Mouse (Mus musculus) forebrain, postnatal 0 days (tissue): Measurements from ENCODE around the gene Zfp420. TPM values are rescaled to one million over a fixed set of nuclear protein-coding genes. Genes with fewer than 3 reads are reported as not detected.

Source experiments
- ATAC-seq: fragments of 200-750 bp; cut with Nextera tagmentation; 2 replicates; pipeline ENCODE4 v1.8.0; 2017; ENCODE audit warnings: mild to moderate bottlenecking, moderate library complexity
- DNase-seq: peaks from one replicate; pipeline ENCODE4 v3.0.0-alpha.2; 2015
- H3K27ac ChIP-seq: fragments of 300-500 bp; sonication (generic); 2 replicates; pipeline ENCODE4 v1.5.1; 2014; ENCODE audit warnings: low read depth, mild to moderate bottlenecking, antibody characterized with exemption, low read length, moderate library complexity, mixed read lengths
- H3K27me3 ChIP-seq: fragments of 300-500 bp; sonication (generic); 2 replicates; pipeline ENCODE4 v1.6.1; 2014; ENCODE audit warnings: mild to moderate bottlenecking, low read length, mixed read lengths; ENCODE audit not compliant: insufficient read depth
- H3K36me3 ChIP-seq: fragments of 300-500 bp; sonication (generic); 2 replicates; pipeline ENCODE4 v1.6.1; 2014; ENCODE audit warnings: mild to moderate bottlenecking, moderate library complexity; ENCODE audit not compliant: insufficient read depth
- H3K4me1 ChIP-seq: fragments of 300-500 bp; sonication (generic); 2 replicates; pipeline ENCODE4 v1.6.1; 2014; ENCODE audit warnings: antibody characterized with exemption; ENCODE audit not compliant: insufficient read depth
- H3K4me2 ChIP-seq: fragments of 300-500 bp; sonication (generic); 2 replicates; pipeline ENCODE4 v1.6.1; 2014; ENCODE audit warnings: low read depth, mild to moderate bottlenecking, moderate library complexity
- H3K4me3 ChIP-seq: fragments of 300-500 bp; sonication (generic); 2 replicates; pipeline ENCODE4 v1.5.1; 2014; ENCODE audit warnings: low read depth, low read length, mixed read lengths
- H3K9ac ChIP-seq: fragments of 300-500 bp; sonication (generic); 2 replicates; pipeline ENCODE4 v1.6.1; 2014; ENCODE audit warnings: mild to moderate bottlenecking
- H3K9me3 ChIP-seq: fragments of 300-500 bp; sonication (generic); 2 replicates; pipeline ENCODE4 v1.6.1; 2016; ENCODE audit warnings: low read length
- CTCF ChIP-seq: sonication (generic); IDR thresholded peaks from 2 replicates; pipeline ENCODE4 v1.5.1; 2016; ENCODE audit warnings: antibody characterized with exemption, control low read depth, low read depth
- WGBS: fragments of 180-500 bp; shearing (Covaris S2); extraction: QIAGEN DNeasy Blood & Tissue Kit; methylation state at CpG from one replicate; pipeline ENCODE4 v1.1.7; 2014; 5-methylcytosine and 5-hydroxymethylcytosine counted together
- microRNA-seq, 2 experiments: library from miRNA; unstranded; fragments of <30 nt; microRNA quantifications; one replicate each; pipeline ENCODE4; 2016
- polyA plus RNA-seq: library from polyadenylated mRNA; unstranded; fragments of >200 nt; fragmentation: Nextera tagmentation; extraction: Ambion mirVana; gene quantifications from 2 replicates; pipeline ENCODE4 v1.2.1, GENCODE M21; 2015
- total RNA-seq: library from RNA; depleted of rRNA; stranded (reverse); fragments of >200 nt; gene quantifications from 2 replicates; pipeline ENCODE4 v1.2.3, GENCODE M21; 2014; rRNA removed

Gene Zfp420
- total and polyA plus RNA-seq, 2 experiments from 2014 or later = 15.5 to 26.9 TPM

DNA sequence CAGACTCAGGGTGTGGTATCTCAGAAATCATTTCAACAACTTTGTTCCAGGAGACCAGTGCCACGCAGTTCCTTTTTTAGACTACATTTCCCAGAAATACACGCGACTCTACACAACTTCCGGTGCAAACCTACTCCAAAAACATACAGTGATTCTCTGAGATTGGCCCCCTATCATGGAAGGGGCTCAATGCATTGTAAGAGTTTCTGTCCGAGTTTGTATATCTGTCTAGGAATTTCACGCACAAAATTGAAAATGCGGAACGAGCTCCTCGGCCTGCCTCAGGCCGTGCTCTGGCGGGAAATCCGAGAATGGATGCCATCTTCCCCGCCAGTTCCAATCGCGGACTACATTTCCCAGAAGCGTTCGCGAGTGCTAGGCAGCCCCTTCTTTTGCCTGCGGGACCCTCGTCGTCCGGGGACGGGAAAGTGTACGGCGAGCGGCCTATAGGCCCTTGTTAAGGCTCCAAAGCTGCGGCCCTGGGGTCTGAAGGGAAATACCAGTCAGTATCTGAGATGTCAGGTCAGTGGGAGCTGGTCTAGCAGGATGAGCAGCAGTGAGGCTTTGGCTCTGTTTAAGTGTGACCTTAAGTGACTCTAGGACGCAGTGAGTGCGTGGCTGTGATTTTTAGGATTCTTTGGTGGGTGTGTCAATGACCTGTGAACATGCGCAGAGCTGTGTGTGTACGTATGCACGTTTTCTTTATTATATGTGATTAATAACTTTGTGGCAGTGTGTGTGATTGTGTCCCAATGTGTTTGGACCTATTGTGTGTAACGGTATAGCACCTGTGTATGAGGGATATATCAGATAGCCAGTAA lies 48.6 kb downstream of the Zfp420 start, which contains the start of gene Zfp383:
Gene Zfp383, plus strand, starts transcription at position 94 of the 821 bp plus-strand sequence.
- peak; percentile 82 for ATAC-seq
- Histone ChIP-seq H3K27me3 (no peaks in the 10 kb centered on the region), H3K9me3 (no peaks in the 10 kb centered on the region), H3K27ac (peak within 1 kb of the TSS; percentile 94), H3K4me1 (peaks cover 6% of the 10 kb centered on the region; the same call in 1 of the 2 replicates), H3K9ac (peak within 1 kb of the TSS; percentile 59), H3K4me3 (peak within 1 kb of the TSS; percentile 74), H3K36me3 (peaks cover 13% of the 10 kb centered on the region), H3K4me2 (peak within 1 kb of the TSS; percentile 66)
- peak; percentile 11; the same call in 1 of the 2 replicates for TF ChIP-seq CTCF
- WGBS = under 1% methylated on average over 33 of the region's 33 CpGs
- DNase-seq = peak; percentile 93

- Histone ChIP-seq H3K4me2 (no peak overlapping the region), H3K9me3 (no peaks in the 10 kb centered on the region), H3K9ac (no peak overlapping the region), H3K4me1 (peaks cover 6% of the 10 kb centered on the region; the same call in 1 of the 2 replicates), H3K27ac (no peak overlapping the region), H3K36me3 (peaks cover 32% of the 10 kb centered on the region), H3K4me3 (no peak overlapping the region), H3K27me3 (no peaks in the 10 kb centered on the region)
- ATAC-seq (no peak), DNase-seq (no peak)
- 59% methylated on average over 2 of the region's 2 CpGs for WGBS
- no peak for TF ChIP-seq CTCF
Observed at GRCm38 (mm10) chr7:29910252-29910651, 50.5 kb downstream of the Zfp420 start.

- H3K9me3 ChIP-seq = no peaks in the 10 kb centered on the region
- no peaks in the 10 kb centered on the region for H3K27me3 ChIP-seq
- 0 out of 2 replicates have a peak, but pooled peaks cover 1% of the 10 kb centered on the region for H3K4me1 ChIP-seq
- DNase-seq (no peak), ATAC-seq (no peak)
- WGBS = 94% methylated on average over 13 of the region's 13 CpGs
- H3K9ac ChIP-seq = no peak overlapping the region
- peaks cover 39% of the 10 kb centered on the region for H3K36me3 ChIP-seq
- no peak overlapping the region for H3K4me3 ChIP-seq
- H3K27ac ChIP-seq = no peak overlapping the region
- no peak overlapping the region for H3K4me2 ChIP-seq
- no peak for TF ChIP-seq CTCF
Observed at GRCm38 (mm10) chr7:29912172-29912571, 52.4 kb downstream of the Zfp420 start.

DNA sequence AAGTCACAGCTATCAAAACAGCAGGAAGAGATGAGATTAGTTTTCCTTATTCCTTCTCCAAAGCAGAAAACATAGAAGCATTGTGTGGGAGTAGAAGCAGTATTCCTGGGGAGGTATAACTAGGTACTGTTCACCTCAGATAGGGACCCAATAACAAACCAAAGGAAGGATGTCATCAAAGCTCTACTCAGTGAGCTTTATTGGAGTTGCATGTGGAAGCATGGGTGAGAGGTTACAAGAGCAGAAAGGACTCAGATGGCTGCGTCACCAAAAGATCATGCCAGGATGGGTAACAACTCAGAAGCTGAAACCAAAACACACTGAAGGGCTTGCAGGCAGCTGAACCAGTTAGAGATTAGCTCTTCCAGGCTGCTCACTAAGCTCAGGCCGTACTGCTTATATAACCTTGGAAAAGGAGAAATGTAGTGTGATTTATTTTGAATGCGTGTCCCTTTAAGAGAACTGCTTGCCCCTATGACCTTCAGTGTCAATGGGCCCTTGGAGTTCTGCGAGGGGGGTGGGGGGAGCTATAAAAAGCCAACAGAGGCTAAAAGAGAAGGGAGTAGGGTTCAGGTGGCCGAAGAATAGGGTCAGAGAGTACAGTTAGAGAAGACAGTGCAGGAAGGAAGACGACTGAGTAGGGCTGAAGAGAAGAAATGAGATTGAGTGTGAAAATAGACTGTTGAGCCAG lies 57.7 kb downstream of the Zfp420 start:
- no peak for DNase-seq
- Histone ChIP-seq H3K27ac (no peak overlapping the region), H3K9me3 (no peaks in the 10 kb centered on the region), H3K4me3 (no peak overlapping the region), H3K27me3 (no peaks in the 10 kb centered on the region), H3K4me1 (no peaks in the 10 kb centered on the region), H3K4me2 (no peak overlapping the region), H3K9ac (no peak overlapping the region), H3K36me3 (peaks cover 27% of the 10 kb centered on the region)
- WGBS = 74% methylated on average over 6 of the region's 6 CpGs
- ATAC-seq = no peak
- no peak for TF ChIP-seq CTCF

GRCm38 (mm10) chr7:29918062-29918453 lies 58.3 kb downstream of the Zfp420 start:
- TF ChIP-seq CTCF = no peak
- Histone ChIP-seq H3K27ac (no peak overlapping the region), H3K36me3 (peaks cover 26% of the 10 kb centered on the region), H3K4me1 (no peaks in the 10 kb centered on the region), H3K27me3 (no peaks in the 10 kb centered on the region), H3K9me3 (no peaks in the 10 kb centered on the region), H3K4me3 (no peak overlapping the region), H3K9ac (no peak overlapping the region), H3K4me2 (no peak overlapping the region)
- 81% methylated on average over 4 of the region's 4 CpGs for WGBS
- no peak for DNase-seq
- ATAC-seq = no peak

GRCm38 (mm10) chr7:29921439-29922093 lies 61.8 kb downstream of the Zfp420 start:
- no peaks in the 10 kb centered on the region for H3K4me1 ChIP-seq
- no peaks in the 10 kb centered on the region for H3K36me3 ChIP-seq
- DNase-seq (no peak), ATAC-seq (no peak)
- H3K4me2 ChIP-seq = no peak overlapping the region
- no peak for TF ChIP-seq CTCF
- H3K27me3 ChIP-seq = no peaks in the 10 kb centered on the region
- H3K9me3 ChIP-seq = no peaks in the 10 kb centered on the region
- H3K4me3 ChIP-seq = no peak overlapping the region
- H3K9ac ChIP-seq = no peak overlapping the region
- WGBS = 85% methylated on average over 6 of the region's 6 CpGs
- no peak overlapping the region for H3K27ac ChIP-seq

DNA sequence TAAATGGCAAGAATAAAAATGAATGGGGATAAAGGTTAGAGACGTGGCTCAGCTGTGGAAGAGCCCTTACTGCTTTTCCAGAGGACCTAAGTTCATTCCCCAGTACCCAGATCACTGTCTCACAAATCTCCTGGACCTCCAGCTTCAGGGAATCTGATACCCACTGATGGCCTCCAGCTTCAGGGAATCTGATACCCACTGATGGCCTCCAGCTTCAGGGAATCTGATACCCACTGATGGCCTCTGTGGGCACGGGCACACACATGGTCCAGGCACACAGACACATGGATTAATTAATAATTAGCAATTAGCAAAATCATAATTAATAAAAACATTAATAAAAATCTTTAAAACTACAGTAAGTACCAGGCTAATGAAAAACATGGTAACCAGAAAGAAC lies 63.0 kb downstream of the Zfp420 start:
- no peak overlapping the region for H3K9ac ChIP-seq
- no peaks in the 10 kb centered on the region for H3K9me3 ChIP-seq
- no peak overlapping the region for H3K4me2 ChIP-seq
- no peaks in the 10 kb centered on the region for H3K4me1 ChIP-seq
- TF ChIP-seq CTCF = no peak
- H3K27ac ChIP-seq = no peak overlapping the region
- 79% methylated on average over 2 of the region's 2 CpGs for whole genome bisulfite sequencing
- H3K27me3 ChIP-seq = no peaks in the 10 kb centered on the region
- DNase-seq = no peak
- ATAC-seq = no peak
- no peak overlapping the region for H3K4me3 ChIP-seq
- H3K36me3 ChIP-seq = no peaks in the 10 kb centered on the region

Small RNAs within 50 kb of the gene (microRNA-seq; reads per million reads assigned to microRNA genes)
- 0 to 0.49 reads per million in 2 experiments for gene Mir7668

Other genes starting within 250 kb of the Zfp420 start
- gene Catsperg2, start 132.9 kb upstream of the Zfp420 start, total RNA-seq = 0.52 and 0.62 TPM in 2 replicates
- 0.10 TPM in 1 of 2 replicates, not detected in the other for gene Catsperg2, start 132.9 kb upstream of the Zfp420 start, polyA plus RNA-seq
- 16.7 and 19.0 TPM in 2 replicates for gene Zfp84, start 91.4 kb upstream of the Zfp420 start, total RNA-seq
- gene Zfp84, start 91.4 kb upstream of the Zfp420 start, polyA plus RNA-seq = 5.8 and 6.9 TPM in 2 replicates
- 11.3 and 14.4 TPM in 2 replicates for gene Zfp30, start 76.0 kb upstream of the Zfp420 start, total RNA-seq
- 10.2 and 11.4 TPM in 2 replicates for gene Zfp30, start 76.0 kb upstream of the Zfp420 start, polyA plus RNA-seq
- gene Zfp790, start 43.9 kb upstream of the Zfp420 start, total RNA-seq = 15.6 and 16.9 TPM in 2 replicates
- 9.3 and 12.2 TPM in 2 replicates for gene Zfp790, start 43.9 kb upstream of the Zfp420 start, polyA plus RNA-seq
- 12.7 and 18.3 TPM in 2 replicates for gene Zfp940, start 6.3 kb upstream of the Zfp420 start, total RNA-seq
- 8.8 and 12.4 TPM in 2 replicates for gene Zfp940, start 6.3 kb upstream of the Zfp420 start, polyA plus RNA-seq
- gene Zfp27, start 46.6 kb downstream of the Zfp420 start, total RNA-seq = 19.5 and 20.3 TPM in 2 replicates
- 8.0 and 9.4 TPM in 2 replicates for gene Zfp27, start 46.6 kb downstream of the Zfp420 start, polyA plus RNA-seq
- gene Zfp383, start 48.2 kb downstream of the Zfp420 start, total RNA-seq = 9.5 and 11.5 TPM in 2 replicates
- 3.0 and 3.9 TPM in 2 replicates for gene Zfp383, start 48.2 kb downstream of the Zfp420 start, polyA plus RNA-seq
- 11.9 and 14.4 TPM in 2 replicates for gene Zfp74, start 94.1 kb downstream of the Zfp420 start, total RNA-seq
- gene Zfp74, start 94.1 kb downstream of the Zfp420 start, polyA plus RNA-seq = 6.6 and 15.8 TPM in 2 replicates
- 5.9 and 7.3 TPM in 2 replicates for gene Zfp568, start 124.0 kb downstream of the Zfp420 start, total RNA-seq
- gene Zfp568, start 124.0 kb downstream of the Zfp420 start, polyA plus RNA-seq = 0.72 and 2.1 TPM in 2 replicates
- gene Zfp14, start 191.4 kb downstream of the Zfp420 start, total RNA-seq = 13.2 and 15.2 TPM in 2 replicates
- gene Zfp14, start 191.4 kb downstream of the Zfp420 start, polyA plus RNA-seq = 5.3 and 6.9 TPM in 2 replicates
- 8.0 and 11.0 TPM in 2 replicates for gene Zfp82, start 212.9 kb downstream of the Zfp420 start, total RNA-seq
- gene Zfp82, start 212.9 kb downstream of the Zfp420 start, polyA plus RNA-seq = 5.9 and 7.3 TPM in 2 replicates
- 1.0 TPM in 1 of 2 replicates, not detected in the other for gene Gm26920, start 230.4 kb downstream of the Zfp420 start, total RNA-seq
- gene Gm26920, start 230.4 kb downstream of the Zfp420 start, polyA plus RNA-seq = 0.38 and 1.1 TPM in 2 replicates
- 3.6 and 5.0 TPM in 2 replicates for gene Zfp566, start 230.5 kb downstream of the Zfp420 start, total RNA-seq
- gene Zfp566, start 230.5 kb downstream of the Zfp420 start, polyA plus RNA-seq = 15.6 and 19.6 TPM in 2 replicates
- gene Zfp260, start 234.8 kb downstream of the Zfp420 start, total RNA-seq = 69.8 and 81.0 TPM in 2 replicates
- 51.2 and 55.5 TPM in 2 replicates for gene Zfp260, start 234.8 kb downstream of the Zfp420 start, polyA plus RNA-seq